Mouse (Mus musculus): ENCODE data around the gene Lypd6b.

Gene Lypd6b

GRCm38 (mm10) chr2:49822312-49822711 is 34.8 kb downstream of the Lypd6b start:
- DNase-seq (ENCODE audit: low read depth), result no peak

- no peak for DNase-seq (ENCODE audit: low read depth)
Observed at GRCm38 (mm10) chr2:49825588-49825987, 38.1 kb downstream of the Lypd6b start.

GRCm38 (mm10) chr2:49827756-49828155 is 40.3 kb downstream of the Lypd6b start:
- no peak for DNase-seq (ENCODE audit: low read depth)

GRCm38 (mm10) chr2:49830369-49830768 is 42.9 kb downstream of the Lypd6b start:
- no peak for DNase-seq (ENCODE audit: low read depth)

GRCm38 (mm10) chr2:49832277-49832803 is 44.9 kb downstream of the Lypd6b start:
- no peak for DNase-seq (ENCODE audit: low read depth)

- DNase-seq (ENCODE audit: low read depth), result no peak
Observed at GRCm38 (mm10) chr2:49837454-49838059, 50.1 kb downstream of the Lypd6b start.

GRCm38 (mm10) chr2:49838611-49839010 is 51.1 kb downstream of the Lypd6b start:
- no peak for DNase-seq (ENCODE audit: low read depth)

GRCm38 (mm10) chr2:49840573-49840972 is 53.1 kb downstream of the Lypd6b start:
- DNase-seq (ENCODE audit: low read depth), result no peak

- DNase-seq (ENCODE audit: low read depth), result no peak
Observed at GRCm38 (mm10) chr2:49841089-49841488, 53.6 kb downstream of the Lypd6b start.

GRCm38 (mm10) chr2:49845104-49845503 is 57.6 kb downstream of the Lypd6b start:
- no peak for DNase-seq (ENCODE audit: low read depth)

GRCm38 (mm10) chr2:49846097-49846496 is 58.6 kb downstream of the Lypd6b start:
- no peak for DNase-seq (ENCODE audit: low read depth)

GRCm38 (mm10) chr2:49846880-49847279 is 59.4 kb downstream of the Lypd6b start:
- DNase-seq (ENCODE audit: low read depth), result no peak

- DNase-seq (ENCODE audit: low read depth), result no peak
Observed at GRCm38 (mm10) chr2:49847831-49848230, 60.3 kb downstream of the Lypd6b start.

GRCm38 (mm10) chr2:49849771-49850170 is 62.3 kb downstream of the Lypd6b start:
- DNase-seq (ENCODE audit: low read depth), result no peak

GRCm38 (mm10) chr2:49851977-49852376 is 64.5 kb downstream of the Lypd6b start:
- DNase-seq (ENCODE audit: low read depth), result no peak

GRCm38 (mm10) chr2:49856161-49856564 is 68.7 kb downstream of the Lypd6b start:
- DNase-seq (ENCODE audit: low read depth), result no peak

GRCm38 (mm10) chr2:49856584-49856983 is 69.1 kb downstream of the Lypd6b start:
- no peak for DNase-seq (ENCODE audit: low read depth)

GRCm38 (mm10) chr2:49860219-49860962 is 72.9 kb downstream of the Lypd6b start:
- DNase-seq (ENCODE audit: low read depth), result no peak

GRCm38 (mm10) chr2:49860969-49861592 is 73.6 kb downstream of the Lypd6b start:
- no peak for DNase-seq (ENCODE audit: low read depth)

GRCm38 (mm10) chr2:49861658-49862057 is 74.2 kb downstream of the Lypd6b start:
- no peak for DNase-seq (ENCODE audit: low read depth)

- no peak for DNase-seq (ENCODE audit: low read depth)
Observed at GRCm38 (mm10) chr2:49868116-49868858, 80.8 kb downstream of the Lypd6b start.

GRCm38 (mm10) chr2:49869044-49869443 is 81.6 kb downstream of the Lypd6b start:
- DNase-seq (ENCODE audit: low read depth), result no peak
